8 mouse cellular contexts compared by ENCODE assay signal in genomic region chr13:22035267-22036148, GRCm38 (mm10). TPM values are rescaled to one million over a fixed set of nuclear protein-coding genes. Genes with fewer than 3 reads are reported as not detected.
DNase-seq lines count a peak whose midpoint lies in the region; ATAC-seq lines count a peak whose summit lies in the region.
"Not testable (repeated sequence)": the region's sequence is repeated elsewhere in the genome, so short reads cannot be mapped to it uniquely, and the experiment has no call there.

Gene Hist1h2ah (minus strand): TSS chr13:22035568.
Gene Hist1h2bk (plus strand): TSS chr13:22035870.

- peak within 1 kb of the TSS; percentile 30 for H3K4me3 ChIP-seq in hindbrain, embryonic 14.5 days (replicated peaks; ENCODE audit: low read length)

- DNase-seq in T-cell, adult 2 months (ENCODE audit: low spot score) = peak; percentile 70
- peak; percentile 68 to 81 for DNase-seq in cerebellum, postnatal 36 days
- DNase-seq in frontal cortex, postnatal 25 days (ENCODE audit: low spot score in 2 of 2) = peak; percentile 62 to 78
- peak; percentile 95 for DNase-seq in hindbrain, embryonic 14.5 days (ENCODE audit: low spot score)
- peak in 1 of 2 experiments; percentile 65 for DNase-seq in layer of hippocampus, postnatal 25 days (ENCODE audit: extremely low spot score in 1 of 2, low spot score in 1 of 2)
- DNase-seq in lung, postnatal 14 days = peak; percentile 82
- peak; percentile 69 for DNase-seq in ovary, postnatal 36 days (ENCODE audit: low spot score)
- DNase-seq in thymus, postnatal 14 days = peak; percentile 86

- not testable (repeated sequence) for H3K9me3 ChIP-seq in hindbrain, embryonic 14.5 days (ENCODE audit: control insufficient read depth, low read length)

- H3K4me2 ChIP-seq in hindbrain, embryonic 14.5 days (replicated peaks) = peak within 1 kb of the TSS; percentile 76

- H3K9ac ChIP-seq in hindbrain, embryonic 14.5 days = peak within 1 kb of the TSS; percentile 57

- peaks cover 21% of the 10 kb centered on the region for H3K4me1 ChIP-seq in hindbrain, embryonic 14.5 days (replicated peaks; ENCODE audit: control insufficient read depth, insufficient read depth, low read length)

- H3K27me3 ChIP-seq in hindbrain, embryonic 14.5 days (ENCODE audit: control insufficient read depth, insufficient read depth, low read length) = not testable (repeated sequence)

- not testable (repeated sequence) for H3K36me3 ChIP-seq in hindbrain, embryonic 14.5 days (replicated peaks; ENCODE audit: control insufficient read depth, insufficient read depth)

- WGBS in hindbrain, embryonic 14.5 days = under 1% methylated on average over 22 of the region's 69 CpGs

- peak within 1 kb of the TSS; percentile 32; the same call in 1 of the 2 replicates for H3K27ac ChIP-seq in hindbrain, embryonic 14.5 days

- ATAC-seq in hindbrain, embryonic 14.5 days (ENCODE audit: low FRiP score) = peak; percentile 98

RNA-seq across cellular contexts. Expression of gene Hist1h2ah, which starts in this region (rescaled TPM):
- polyA plus RNA-seq in hindbrain, embryonic 14.5 days (2014; fragmentation: Nextera tagmentation; extraction: Ambion mirVana) = 8.0 TPM in 1 of 2 replicates, not detected in the other
- total RNA-seq in layer of hippocampus, postnatal 25 days (2021) = 10 to 100 TPM; 22.3 to 38.6 TPM

RNA-seq across cellular contexts. Expression of gene Hist1h2bk, which starts in this region (rescaled TPM):
- polyA plus RNA-seq in hindbrain, embryonic 14.5 days (2014; fragmentation: Nextera tagmentation; extraction: Ambion mirVana) = 1.5 and 1.6 TPM in 2 replicates
- 10 to 100 TPM; 15.7 to 30.9 TPM for total RNA-seq in layer of hippocampus, postnatal 25 days (2021)
